ENCODE assay signal across 24 mouse cellular contexts in genomic region chr17:82583801-82584200, GRCm38 (mm10).
"Had no signal": no experiment of that assay in that cellular context is flagged by ENCODE, and none has a peak within 500 bp of the region (broad histone marks: within the 10 kb centered on the region; RNA-seq: fewer than 3 reads in every experiment).

No protein-coding gene starts in this region.

- ATAC-seq: hindbrain, postnatal 0 days; intestine, embryonic 16.5 days had no signal

- H3K27ac ChIP-seq: heart, adult 2 months; heart, embryonic 13.5 days; heart, embryonic 15.5 days; hindbrain, embryonic 12.5 days; hindbrain, embryonic 15.5 days; hindbrain, postnatal 0 days; layer of hippocampus, adult 2 months; left cerebral cortex, adult 2 months; limb, embryonic 10.5 days; limb, embryonic 12.5 days; liver, embryonic 13.5 days had no signal

- H3K4me1 ChIP-seq: heart, embryonic 13.5 days; heart, embryonic 15.5 days; hindbrain, embryonic 12.5 days; hindbrain, embryonic 15.5 days; limb, embryonic 10.5 days; limb, embryonic 12.5 days; liver, embryonic 13.5 days had no signal

- H3K36me3 ChIP-seq: heart, embryonic 13.5 days; heart, embryonic 15.5 days; hindbrain, embryonic 12.5 days; hindbrain, embryonic 15.5 days; limb, embryonic 10.5 days; limb, embryonic 12.5 days; liver, embryonic 13.5 days had no signal

- H3K4me3 ChIP-seq: heart, adult 2 months; heart, embryonic 13.5 days; heart, embryonic 15.5 days; hindbrain, embryonic 12.5 days; hindbrain, embryonic 15.5 days; layer of hippocampus, adult 2 months; left cerebral cortex, adult 2 months; limb, embryonic 10.5 days; limb, embryonic 12.5 days; liver, embryonic 13.5 days had no signal

- H3K9ac ChIP-seq: heart, embryonic 13.5 days; heart, embryonic 15.5 days; hindbrain, embryonic 12.5 days; hindbrain, embryonic 15.5 days; limb, embryonic 12.5 days; liver, embryonic 13.5 days had no signal

- H3K4me2 ChIP-seq: heart, embryonic 11.5 days; heart, embryonic 13.5 days; heart, embryonic 15.5 days; hindbrain, embryonic 12.5 days; hindbrain, embryonic 15.5 days; limb, embryonic 12.5 days; liver, embryonic 11.5 days; liver, embryonic 13.5 days had no signal

- H3K27me3 ChIP-seq: heart, embryonic 13.5 days; heart, embryonic 15.5 days; hindbrain, embryonic 12.5 days; hindbrain, embryonic 15.5 days; limb, embryonic 12.5 days; liver, embryonic 13.5 days had no signal

- DNase-seq: gastrocnemius, postnatal 14 days; gastrocnemius, postnatal 36 days; heart, adult 11 months; heart, adult 2 months; heart, postnatal 14 days; heart, postnatal 36 days; kidney, adult 11 months; kidney, adult 8-10 months; kidney, postnatal 10 days; kidney, postnatal 4 days; liver; liver, embryonic 13.5 days had no signal

- H3K9me3 ChIP-seq: heart, embryonic 13.5 days; heart, embryonic 15.5 days; hindbrain, embryonic 12.5 days; hindbrain, embryonic 15.5 days; limb, embryonic 10.5 days; limb, embryonic 12.5 days; liver, embryonic 13.5 days had no signal
